Mouse (Mus musculus): Measurements from ENCODE around the gene Casp8. TPM values are rescaled to one million over a fixed set of nuclear protein-coding genes. Genes with fewer than 3 reads are reported as not detected.

Casp8 gene
- polyA plus RNA-seq, 1 experiment from 2014 or later = 22.0 TPM

GRCm38 (mm10) chr1:58773280-58773679 is 21.9 kb upstream of the Casp8 start:
- Histone ChIP-seq H3K4me1 (replicated peaks) (no peaks in the 10 kb centered on the region), H3K9ac (replicated peaks) (no peak overlapping the region), H3K4me2 (no peak overlapping the region), H3K27me3 (no peaks in the 10 kb centered on the region), H3K4me3 (replicated peaks) (no peak overlapping the region), H3K27ac (no peak overlapping the region), H3K36me3 (no peaks in the 10 kb centered on the region), H3K9me3 (peaks cover 4% of the 10 kb centered on the region; the same call in 1 of the 2 replicates)
- ATAC-seq (ENCODE audit: insufficient number of reproducible peaks, insufficient read depth, low FRiP score, low TSS enrichment, low read depth) = no peak

GRCm38 (mm10) chr1:58773905-58774304 is 21.3 kb upstream of the Casp8 start:
- no peaks in the 10 kb centered on the region for H3K27me3 ChIP-seq
- no peaks in the 10 kb centered on the region for H3K36me3 ChIP-seq
- H3K27ac ChIP-seq = no peak overlapping the region
- no peak overlapping the region for H3K4me2 ChIP-seq
- no peak overlapping the region for H3K9ac ChIP-seq (replicated peaks)
- no peak overlapping the region for H3K4me3 ChIP-seq (replicated peaks)
- peaks cover 4% of the 10 kb centered on the region; the same call in 1 of the 2 replicates for H3K9me3 ChIP-seq
- WGBS = 76% methylated on average over 2 of the region's 2 CpGs
- no peaks in the 10 kb centered on the region for H3K4me1 ChIP-seq (replicated peaks)
- ATAC-seq (ENCODE audit: insufficient number of reproducible peaks, insufficient read depth, low FRiP score, low TSS enrichment, low read depth) = no peak

- 95% methylated on average over 5 of the region's 5 CpGs for WGBS
- ATAC-seq (ENCODE audit: insufficient number of reproducible peaks, insufficient read depth, low FRiP score, low TSS enrichment, low read depth) = no peak
- Histone ChIP-seq H3K27ac (no peak overlapping the region), H3K4me3 (replicated peaks) (no peak overlapping the region), H3K27me3 (no peaks in the 10 kb centered on the region), H3K4me1 (replicated peaks) (no peaks in the 10 kb centered on the region), H3K9ac (replicated peaks) (no peak overlapping the region), H3K4me2 (no peak overlapping the region), H3K9me3 (peaks cover 4% of the 10 kb centered on the region; the same call in 1 of the 2 replicates), H3K36me3 (no peaks in the 10 kb centered on the region)
Measured at GRCm38 (mm10) chr1:58775361-58775760, 19.8 kb upstream of the Casp8 start.

GRCm38 (mm10) chr1:58777583-58777982 is 17.6 kb upstream of the Casp8 start:
- no peak overlapping the region for H3K4me3 ChIP-seq (replicated peaks)
- H3K4me2 ChIP-seq = no peak overlapping the region
- 91% methylated on average over 1 of the region's 1 CpGs for WGBS
- no peaks in the 10 kb centered on the region for H3K36me3 ChIP-seq
- no peak overlapping the region for H3K9ac ChIP-seq (replicated peaks)
- no peak overlapping the region for H3K27ac ChIP-seq
- no peak for ATAC-seq (ENCODE audit: insufficient number of reproducible peaks, insufficient read depth, low FRiP score, low TSS enrichment, low read depth)
- no peaks in the 10 kb centered on the region for H3K4me1 ChIP-seq (replicated peaks)
- no peaks in the 10 kb centered on the region for H3K27me3 ChIP-seq
- peaks cover 4% of the 10 kb centered on the region; the same call in 1 of the 2 replicates for H3K9me3 ChIP-seq

GRCm38 (mm10) chr1:58778226-58778625 is 16.9 kb upstream of the Casp8 start:
- Histone ChIP-seq H3K4me2 (no peak overlapping the region), H3K36me3 (no peaks in the 10 kb centered on the region)
- no peak for ATAC-seq (ENCODE audit: insufficient number of reproducible peaks, insufficient read depth, low FRiP score, low TSS enrichment, low read depth)

GRCm38 (mm10) chr1:58786276-58786675 is 8.9 kb upstream of the Casp8 start:
- Histone ChIP-seq H3K4me1 (replicated peaks) (no peaks in the 10 kb centered on the region), H3K4me2 (no peak overlapping the region), H3K27ac (no peak overlapping the region), H3K9ac (replicated peaks) (no peak overlapping the region), H3K4me3 (replicated peaks) (no peak overlapping the region), H3K27me3 (no peaks in the 10 kb centered on the region), H3K9me3 (no peaks in the 10 kb centered on the region), H3K36me3 (no peaks in the 10 kb centered on the region)
- ATAC-seq (ENCODE audit: insufficient number of reproducible peaks, insufficient read depth, low FRiP score, low TSS enrichment, low read depth) = no peak
- 96% methylated on average over 2 of the region's 2 CpGs for WGBS

More at GRCm38 (mm10) chr1:58778226-58778625, 16.9 kb upstream of the Casp8 start:
- 21% methylated on average over 1 of the region's 1 CpGs for WGBS
- Histone ChIP-seq H3K9ac (replicated peaks) (no peak overlapping the region), H3K4me1 (replicated peaks) (no peaks in the 10 kb centered on the region), H3K4me3 (replicated peaks) (no peak overlapping the region), H3K9me3 (peaks cover 4% of the 10 kb centered on the region; the same call in 1 of the 2 replicates), H3K27ac (no peak overlapping the region), H3K27me3 (no peaks in the 10 kb centered on the region)

- WGBS = 94% methylated on average over 4 of the region's 4 CpGs
Measured at GRCm38 (mm10) chr1:58788410-58788809, 6.8 kb upstream of the Casp8 start.

GRCm38 (mm10) chr1:58794705-58795104 is 469 bp upstream of the Casp8 start:
- WGBS = 50% methylated on average over 2 of the region's 2 CpGs
- Histone ChIP-seq H3K9ac (replicated peaks) (no peak overlapping the region), H3K4me2 (peak overlapping the region; percentile 64), H3K4me3 (replicated peaks) (peak overlapping the region; percentile 49; the same call in 1 of the 2 replicates), H3K36me3 (peaks cover 7% of the 10 kb centered on the region; the same call in 1 of the 2 replicates), H3K9me3 (peaks cover 4% of the 10 kb centered on the region; the same call in 1 of the 2 replicates), H3K27me3 (no peaks in the 10 kb centered on the region), H3K27ac (no peak overlapping the region), H3K4me1 (replicated peaks) (peaks cover 6% of the 10 kb centered on the region; the same call in 1 of the 2 replicates)
- no peak for ATAC-seq (ENCODE audit: insufficient number of reproducible peaks, insufficient read depth, low FRiP score, low TSS enrichment, low read depth)

More at GRCm38 (mm10) chr1:58788410-58788809, 6.8 kb upstream of the Casp8 start:
- ATAC-seq (ENCODE audit: insufficient number of reproducible peaks, insufficient read depth, low FRiP score, low TSS enrichment, low read depth) = no peak
- Histone ChIP-seq H3K36me3 (no peaks in the 10 kb centered on the region), H3K27ac (no peak overlapping the region), H3K4me2 (no peak overlapping the region), H3K9ac (replicated peaks) (no peak overlapping the region), H3K9me3 (no peaks in the 10 kb centered on the region), H3K4me1 (replicated peaks) (no peaks in the 10 kb centered on the region), H3K4me3 (replicated peaks) (no peak overlapping the region), H3K27me3 (no peaks in the 10 kb centered on the region)

GRCm38 (mm10) chr1:58796059-58796363 is 837 bp downstream of the Casp8 start:
- peaks cover 4% of the 10 kb centered on the region; the same call in 1 of the 2 replicates for H3K9me3 ChIP-seq
- 0% methylated on average over 3 of the region's 3 CpGs for WGBS
- ATAC-seq (ENCODE audit: insufficient number of reproducible peaks, insufficient read depth, low FRiP score, low TSS enrichment, low read depth) = no peak
- H3K27me3 ChIP-seq = no peaks in the 10 kb centered on the region
- H3K36me3 ChIP-seq = peaks cover 7% of the 10 kb centered on the region; the same call in 1 of the 2 replicates
- peak overlapping the region; percentile 49 for H3K4me3 ChIP-seq (replicated peaks)
- H3K27ac ChIP-seq = 0 out of 2 replicates have a peak overlapping the region, but pooled peaks have one; percentile 57
- peak overlapping the region; percentile 59 for H3K9ac ChIP-seq (replicated peaks)
- H3K4me2 ChIP-seq = peak overlapping the region; percentile 64
- peaks cover 6% of the 10 kb centered on the region; the same call in 1 of the 2 replicates for H3K4me1 ChIP-seq (replicated peaks)

- H3K9me3 ChIP-seq = peaks cover 4% of the 10 kb centered on the region; the same call in 1 of the 2 replicates
- peaks cover 6% of the 10 kb centered on the region; the same call in 1 of the 2 replicates for H3K4me1 ChIP-seq (replicated peaks)
- H3K27me3 ChIP-seq = no peaks in the 10 kb centered on the region
- H3K36me3 ChIP-seq = peaks cover 7% of the 10 kb centered on the region; the same call in 1 of the 2 replicates
- no peak overlapping the region for H3K27ac ChIP-seq
- no peak overlapping the region for H3K4me3 ChIP-seq (replicated peaks)
- WGBS = 70% methylated on average over 4 of the region's 4 CpGs
- peak overlapping the region; percentile 17; the same call in 1 of the 2 replicates for H3K4me2 ChIP-seq
- ATAC-seq (ENCODE audit: insufficient number of reproducible peaks, insufficient read depth, low FRiP score, low TSS enrichment, low read depth) = no peak
- no peak overlapping the region for H3K9ac ChIP-seq (replicated peaks)
Measured at GRCm38 (mm10) chr1:58796853-58797252, 1.7 kb downstream of the Casp8 start.

- WGBS = 81% methylated on average over 2 of the region's 2 CpGs
- Histone ChIP-seq H3K4me1 (replicated peaks) (peaks cover 8% of the 10 kb centered on the region), H3K36me3 (peaks cover 7% of the 10 kb centered on the region; the same call in 1 of the 2 replicates), H3K27me3 (no peaks in the 10 kb centered on the region), H3K9me3 (peaks cover 4% of the 10 kb centered on the region; the same call in 1 of the 2 replicates), H3K27ac (no peak overlapping the region), H3K4me3 (replicated peaks) (no peak overlapping the region), H3K9ac (replicated peaks) (no peak overlapping the region), H3K4me2 (no peak overlapping the region)
- no peak for ATAC-seq (ENCODE audit: insufficient number of reproducible peaks, insufficient read depth, low FRiP score, low TSS enrichment, low read depth)
Measured at GRCm38 (mm10) chr1:58797370-58797769, 2.2 kb downstream of the Casp8 start.

- peaks cover 4% of the 10 kb centered on the region; the same call in 1 of the 2 replicates for H3K9me3 ChIP-seq
- peaks cover 7% of the 10 kb centered on the region; the same call in 1 of the 2 replicates for H3K36me3 ChIP-seq
- H3K4me3 ChIP-seq (replicated peaks) = no peak overlapping the region
- no peak overlapping the region for H3K9ac ChIP-seq (replicated peaks)
- H3K27me3 ChIP-seq = no peaks in the 10 kb centered on the region
- peaks cover 17% of the 10 kb centered on the region for H3K4me1 ChIP-seq (replicated peaks)
- ATAC-seq (ENCODE audit: insufficient number of reproducible peaks, insufficient read depth, low FRiP score, low TSS enrichment, low read depth) = no peak
- WGBS = 93% methylated on average over 4 of the region's 4 CpGs
- H3K4me2 ChIP-seq = no peak overlapping the region
- H3K27ac ChIP-seq = no peak overlapping the region
Measured at GRCm38 (mm10) chr1:58798911-58799310, 3.7 kb downstream of the Casp8 start.
